Mouse (Mus musculus): ENCODE measurements around the gene Kbtbd4.
"Not testable (repeated sequence)": the region's sequence is repeated elsewhere in the genome, so short reads cannot be mapped to it uniquely, and the experiment has no call there.

The Kbtbd4 gene

GRCm38 (mm10) chr2:90904076-90904855, at the start of gene Kbtbd4, which contains the start of gene Ndufs3:
Kbtbd4 (plus strand) TSS chr2:90904740.
Ndufs3 (minus strand) TSS chr2:90904827.
- in situ Hi-C loops (cut with MboI, MseI): no loop called here

DNA sequence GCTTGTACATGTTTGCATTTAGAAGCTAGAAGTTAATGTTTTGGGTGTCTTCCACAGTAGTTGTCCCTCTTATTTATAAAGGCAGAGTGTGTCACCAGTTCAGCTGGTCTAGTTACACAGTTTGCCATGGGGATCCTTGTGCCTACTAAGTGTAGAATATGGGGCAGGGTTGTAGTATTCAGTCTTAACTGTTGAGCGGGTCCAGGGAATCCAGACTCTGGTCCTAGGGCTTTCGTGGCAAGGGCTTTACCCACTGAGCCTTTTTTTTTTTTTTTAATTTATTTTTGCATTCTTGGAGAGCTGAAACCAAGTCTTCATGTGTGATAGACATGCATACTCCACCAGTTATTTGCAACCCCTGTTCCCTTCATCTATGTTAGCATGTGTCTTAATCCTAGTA, 43.1 kb upstream of the Kbtbd4 start:
- in situ Hi-C loops (cut with MboI, MseI): no loop called here

DNA sequence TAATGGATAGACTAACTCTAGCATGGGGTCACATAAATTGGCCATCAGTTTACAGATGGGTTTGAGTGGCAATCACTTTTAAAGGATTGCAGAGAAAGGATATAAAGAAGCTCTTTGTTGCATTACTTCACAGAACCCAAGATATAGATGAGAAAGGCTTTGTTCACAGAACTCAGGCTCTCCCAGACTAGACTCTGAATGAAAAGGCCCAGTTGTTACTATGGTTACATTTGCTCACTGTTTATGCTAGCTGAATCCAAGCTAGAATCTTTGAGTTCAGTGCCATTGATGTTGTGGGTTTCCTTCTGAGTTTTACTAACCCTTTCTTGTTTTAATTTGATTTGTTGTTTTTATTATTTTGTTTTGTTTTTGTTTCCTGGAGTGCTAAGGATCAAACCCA, 40.4 kb upstream of the Kbtbd4 start:
- in situ Hi-C loops (cut with MboI, MseI): no loop called here

DNA sequence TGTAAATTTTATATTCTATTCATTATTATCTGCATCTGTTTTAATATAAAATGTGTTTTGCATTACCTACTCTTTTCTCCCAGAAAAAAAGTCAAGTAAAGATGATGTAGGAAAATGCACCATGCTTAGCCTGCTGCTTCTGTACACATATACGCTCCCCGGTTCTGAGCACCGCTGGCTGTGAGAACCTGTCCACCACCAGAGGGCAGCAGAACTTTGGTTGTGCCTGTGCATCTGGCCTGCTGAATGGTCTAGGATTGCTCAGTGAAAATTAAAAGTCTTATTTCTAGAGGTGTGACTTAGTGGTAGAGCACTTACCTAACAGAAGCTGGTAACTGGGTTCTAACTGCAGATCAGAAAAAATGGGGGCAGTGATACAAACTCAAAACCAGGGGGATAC, 38.0 kb upstream of the Kbtbd4 start:
- in situ Hi-C loops (cut with MboI, MseI): no loop called here

DNA sequence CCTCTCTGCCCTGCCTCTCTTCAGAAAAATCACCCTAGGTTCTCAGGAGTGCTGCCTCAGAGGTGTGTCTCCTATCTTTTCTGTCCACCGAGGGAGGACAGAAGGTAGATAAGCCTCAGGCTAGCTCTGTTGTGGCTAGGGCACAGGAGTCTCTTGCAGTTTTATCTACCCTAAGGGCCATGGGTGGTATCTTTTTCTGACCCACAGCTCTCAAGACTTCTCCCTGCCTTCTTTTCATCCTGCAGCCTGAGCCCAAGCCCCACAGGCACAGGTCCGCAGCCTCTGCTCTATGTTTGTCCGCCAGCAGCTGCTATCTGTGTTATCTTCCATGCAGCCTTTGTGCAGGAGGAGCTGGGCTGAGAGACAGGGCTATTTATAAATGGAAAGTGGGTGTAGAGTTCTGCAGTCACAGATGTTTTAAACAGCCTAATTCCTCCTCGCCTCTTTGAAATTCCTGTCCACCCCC, 34.4 kb upstream of the Kbtbd4 start:
- in situ Hi-C loops (cut with MboI, MseI): no loop called here

- in situ Hi-C loops (cut with MboI, MseI): no loop called here
These were observed 33.2 kb upstream of the Kbtbd4 start for GRCm38 (mm10) chr2:90871180-90871961.

- in situ Hi-C loops (cut with MboI, MseI): no loop called here
These were observed 30.5 kb upstream of the Kbtbd4 start for GRCm38 (mm10) chr2:90874025-90874424.

- in situ Hi-C loops (cut with MboI, MseI): no loop called here
These were observed 29.3 kb upstream of the Kbtbd4 start for GRCm38 (mm10) chr2:90875239-90875638.

DNA sequence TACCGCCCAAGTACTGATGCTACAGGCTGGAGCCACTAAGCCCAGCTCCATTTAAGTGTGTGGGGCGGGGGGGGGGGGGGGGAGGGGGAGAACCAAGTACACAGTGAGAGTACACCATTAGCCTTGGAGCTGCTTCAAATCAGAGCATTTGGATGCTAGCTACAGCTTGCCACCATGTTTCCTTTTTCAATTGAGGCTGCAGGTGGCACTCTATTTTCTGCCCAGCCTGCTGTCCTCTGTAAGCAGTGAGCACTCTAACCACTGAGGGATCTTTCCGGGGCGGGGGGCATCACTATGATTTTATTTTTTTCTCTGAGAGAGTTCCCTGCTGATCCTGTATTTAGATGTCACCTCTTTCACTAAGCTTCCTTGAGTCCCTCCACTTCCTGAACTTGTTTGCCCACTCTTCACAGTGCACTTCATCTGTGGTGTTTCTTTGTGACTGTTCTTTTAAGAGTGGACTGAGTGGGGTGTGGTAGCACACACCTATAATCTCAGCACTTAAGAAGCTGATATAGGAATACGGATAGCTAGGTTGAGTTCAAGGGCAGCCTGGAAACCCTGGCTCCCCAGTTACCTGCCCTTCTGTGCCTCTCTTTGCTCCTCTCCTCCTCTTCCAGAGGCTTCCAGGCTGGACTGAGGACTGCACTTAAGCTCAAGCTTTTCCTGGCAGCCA, 26.8 kb upstream of the Kbtbd4 start:
- in situ Hi-C loops (cut with MboI, MseI): no loop called here

DNA sequence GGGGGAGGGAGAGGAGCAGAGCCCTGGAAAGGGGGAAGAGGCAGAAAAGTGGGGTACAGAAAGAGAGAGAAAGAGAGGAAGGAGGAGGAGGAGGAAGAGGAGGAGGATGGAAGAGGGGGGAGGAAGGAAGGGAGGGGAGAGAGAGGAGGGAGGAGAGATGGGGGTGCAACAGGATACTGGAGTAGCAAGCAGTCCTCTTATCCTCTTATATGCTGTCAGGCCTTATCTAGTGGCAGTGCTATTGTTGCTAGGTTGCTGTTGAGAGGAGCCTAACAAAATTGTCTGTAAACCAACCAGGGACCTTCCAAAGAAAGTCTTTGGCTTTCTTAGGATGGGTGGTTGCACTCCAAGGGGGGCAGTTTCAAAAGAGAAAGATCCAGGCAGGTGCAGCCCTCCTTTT, 25.1 kb upstream of the Kbtbd4 start:
- in situ Hi-C loops (cut with MboI, MseI): no loop called here

- in situ Hi-C loops (cut with MboI, MseI): no loop called here
These were observed 24.3 kb upstream of the Kbtbd4 start for GRCm38 (mm10) chr2:90880144-90880785.

GRCm38 (mm10) chr2:90881824-90882223, 22.7 kb upstream of the Kbtbd4 start:
- in situ Hi-C loops (cut with MboI, MseI): no loop called here

GRCm38 (mm10) chr2:90885218-90886041, 19.1 kb upstream of the Kbtbd4 start, which contains the start of gene C1qtnf4:
C1qtnf4 (plus strand) TSS chr2:90885860.
- in situ Hi-C loops (cut with MboI, MseI): no loop called here

DNA sequence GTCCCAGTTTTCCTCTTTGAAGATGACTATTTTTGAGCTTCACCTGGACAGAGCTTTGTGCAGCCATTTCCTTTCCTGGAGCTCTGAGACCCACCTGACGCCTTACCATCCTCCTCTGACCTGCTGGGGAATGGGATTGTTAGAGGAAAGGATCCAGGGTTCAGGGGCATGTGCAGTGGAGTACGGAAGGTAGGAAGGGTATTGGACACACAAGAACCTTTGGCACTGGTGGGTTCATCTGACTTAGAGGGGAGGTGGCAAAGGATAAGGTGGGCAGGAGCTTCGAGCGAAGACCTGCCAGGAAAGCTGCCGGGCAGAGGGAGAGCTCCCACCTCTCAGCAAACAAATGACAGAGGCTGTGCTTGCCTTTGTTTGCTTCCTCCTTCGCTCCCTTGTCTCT, 18.1 kb upstream of the Kbtbd4 start:
- in situ Hi-C loops (cut with MboI, MseI): no loop called here

- in situ Hi-C loops (cut with MboI, MseI): no loop called here
These were observed 16.9 kb upstream of the Kbtbd4 start for GRCm38 (mm10) chr2:90887627-90888026.

- in situ Hi-C loops (cut with MboI, MseI): no loop called here
These were observed 14.7 kb upstream of the Kbtbd4 start for GRCm38 (mm10) chr2:90889550-90890548.

GRCm38 (mm10) chr2:90893673-90894298, 10.8 kb upstream of the Kbtbd4 start:
- in situ Hi-C loops (cut with MboI, MseI): no loop called here

GRCm38 (mm10) chr2:90894299-90894677, 10.3 kb upstream of the Kbtbd4 start:
- in situ Hi-C loops (cut with MboI, MseI): not testable (repeated sequence)

DNA sequence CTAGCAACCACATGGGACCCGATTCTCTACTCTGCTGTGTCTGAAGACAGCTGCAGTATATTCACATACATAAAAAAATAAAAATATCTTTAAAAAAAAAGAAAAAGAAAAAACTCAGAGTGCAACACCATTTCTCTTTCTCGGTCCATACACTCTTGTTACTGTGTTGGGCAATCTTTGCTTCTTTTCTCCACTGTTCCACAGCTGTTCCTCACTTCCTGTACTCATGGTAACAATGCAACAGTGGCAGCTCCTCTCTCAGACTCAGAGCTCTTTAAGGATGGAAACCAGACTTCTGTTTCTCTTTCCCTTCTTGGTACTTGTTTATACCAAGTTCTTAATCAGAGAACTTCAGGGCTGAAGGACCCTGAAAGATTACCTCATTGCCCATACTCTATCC, 1.1 kb upstream of the Kbtbd4 start:
- in situ Hi-C loops (cut with MboI, MseI): no loop called here
